In genomic region chr17:12431707-12432106, GRCm38 (mm10) we compare ENCODE assay signal across 9 mouse cellular contexts. TPM values are rescaled to one million over a fixed set of nuclear protein-coding genes. Genes with fewer than 3 reads are reported as not detected.
DNase-seq lines count a peak whose midpoint lies in the region.
"Had no signal": no experiment of that assay in that cellular context is flagged by ENCODE, and none has a peak within 500 bp of the region (broad histone marks: within the 10 kb centered on the region; RNA-seq: fewer than 3 reads in every experiment).

No protein-coding gene starts in this region.

- DNase-seq in layer of hippocampus, adult 18-20 months (ENCODE audit: low spot score in 2 of 2) = peak; percentile 14 to 60
- no peak for DNase-seq in layer of hippocampus, adult 9-10 months (ENCODE audit: low spot score)
- peak; percentile 32 for DNase-seq in thymus, postnatal 4 days
- DNase-seq in thymus, postnatal 36 days = no peak
- peak; percentile 18 to 28 for DNase-seq in layer of hippocampus, postnatal 14 days (ENCODE audit: low spot score in 2 of 2)
- no peak for DNase-seq in ovary, adult 18-20 months (ENCODE audit: low spot score)
- no peak for DNase-seq in cerebellum, adult 18-20 months
- DNase-seq: kidney, adult 8-10 months; thymus, adult 18-20 months had no signal

RNA-seq across cellular contexts. Expression of gene Plg, which starts 53.3 kb away (rescaled TPM):
- total RNA-seq in layer of hippocampus, adult 18-20 months (2021) = not detected
- total RNA-seq in layer of hippocampus, postnatal 14 days (2021) = not detected

Comparison
In these comparisons a context has a peak if more than half of its experiments do, and no peak if none do; other contexts are left out.
1. DNase-seq: peak in layer of hippocampus, adult 18-20 months (2 of 2), thymus, postnatal 4 days (single experiment) and layer of hippocampus, postnatal 14 days (2 of 2); none in layer of hippocampus, adult 9-10 months (single experiment), thymus, postnatal 36 days (0 of 2), ovary, adult 18-20 months (single experiment) and cerebellum, adult 18-20 months (0 of 2).